Mouse (Mus musculus) gastrocnemius, adult 2 months (tissue): ENCODE measurements around the gene Tmtc4. TPM values are rescaled to one million over a fixed set of nuclear protein-coding genes. Genes with fewer than 3 reads are reported as not detected.

ENCODE experiments used
- DNase-seq: peaks from one replicate; pipeline ENCODE4 v3.0.0; 2022
- H3K27ac ChIP-seq: fragments of 200-600 bp; 2 replicates; pipeline ENCODE4 v1.8.1; 2022; ENCODE audit warnings: mild to moderate bottlenecking
- H3K4me3 ChIP-seq: fragments of 200-600 bp; 2 replicates; pipeline ENCODE4 v1.8.1; 2022; ENCODE audit warnings: mild to moderate bottlenecking, moderate library complexity
- CTCF ChIP-seq: fragments of 200-600 bp; IDR thresholded peaks from 2 replicates; pipeline ENCODE4 v1.8.1; 2022; ENCODE audit warnings: antibody characterized with exemption, mild to moderate bottlenecking, moderate library complexity
- intact Hi-C: fragments of 180-260 bp; cut with DNase I; formaldehyde crosslinking; loops from one replicate; pipeline ENCODE4 v1.15.1; 2025
- total RNA-seq, 2 experiments: library from RNA; stranded (reverse); gene quantifications; 2 replicates each; pipeline ENCODE4 v1.2.3; 2021

Tmtc4 gene
- total RNA-seq, 2 experiments from 2014 or later: 1.5 to 5.7 TPM

- TF ChIP-seq CTCF: no peak
- DNase-seq: no peak
- Histone ChIP-seq H3K27ac (no peak overlapping the region), H3K4me3 (no peak overlapping the region)
- intact Hi-C loops: loop anchor here (2.0 kb wide), 1 partner anchor 288 kb away; no protein-coding TSS in a partner anchor
Measured at GRCm38 (mm10) chr14:122952556-122952955, 31.3 kb downstream of the Tmtc4 start.

GRCm38 (mm10) chr14:122951676-122952445 lies 32.0 kb downstream of the Tmtc4 start:
- TF ChIP-seq CTCF: no peak
- no peak for DNase-seq
- H3K4me3 ChIP-seq: no peak overlapping the region
- no peak overlapping the region for H3K27ac ChIP-seq
- intact Hi-C loops: loop anchor here (2.0 kb wide), 1 partner anchor 289 kb away; no protein-coding TSS in a partner anchor

- no peak for DNase-seq
- TF ChIP-seq CTCF: peak; percentile 29; the same call in 1 of the 2 replicates
- intact Hi-C loops: no loop called here
Measured at GRCm38 (mm10) chr14:122950915-122951314, 32.9 kb downstream of the Tmtc4 start.

GRCm38 (mm10) chr14:122943475-122943853 lies 40.4 kb downstream of the Tmtc4 start:
- no peak for DNase-seq
- no peak for TF ChIP-seq CTCF
- intact Hi-C loops: no loop called here
- no peak overlapping the region for H3K27ac ChIP-seq
- H3K4me3 ChIP-seq: no peak overlapping the region

More at GRCm38 (mm10) chr14:122950915-122951314, 32.9 kb downstream of the Tmtc4 start:
- Histone ChIP-seq H3K27ac (no peak overlapping the region), H3K4me3 (no peak overlapping the region)

GRCm38 (mm10) chr14:122942757-122943474 lies 40.9 kb downstream of the Tmtc4 start:
- H3K27ac ChIP-seq: no peak overlapping the region
- no peak overlapping the region for H3K4me3 ChIP-seq
- TF ChIP-seq CTCF: no peak
- DNase-seq: no peak
- intact Hi-C loops: no loop called here

- no peak for TF ChIP-seq CTCF
- DNase-seq: no peak
- Histone ChIP-seq H3K4me3 (no peak overlapping the region), H3K27ac (no peak overlapping the region)
- intact Hi-C loops: no loop called here
Measured at GRCm38 (mm10) chr14:122936460-122936859, 47.4 kb downstream of the Tmtc4 start.

GRCm38 (mm10) chr14:122920011-122920410 lies 63.8 kb downstream of the Tmtc4 start:
- DNase-seq: no peak
- intact Hi-C loops: no loop called here
- Histone ChIP-seq H3K4me3 (no peak overlapping the region), H3K27ac (no peak overlapping the region)
- no peak for TF ChIP-seq CTCF

- Histone ChIP-seq H3K4me3 (no peak overlapping the region), H3K27ac (no peak overlapping the region)
- intact Hi-C loops: no loop called here
- DNase-seq: no peak
- TF ChIP-seq CTCF: no peak
Measured at GRCm38 (mm10) chr14:122917676-122918075, 66.2 kb downstream of the Tmtc4 start.

GRCm38 (mm10) chr14:122913657-122914056 lies 70.2 kb downstream of the Tmtc4 start, which contains the start of gene Ggact:
Gene Ggact, minus strand, starts transcription at chr14:122913757.
- peak within 1 kb of the TSS; percentile 91 for H3K27ac ChIP-seq
- intact Hi-C loops: no loop called here
- no peak for DNase-seq
- no peak for TF ChIP-seq CTCF
- H3K4me3 ChIP-seq: peak within 1 kb of the TSS; percentile 91

GRCm38 (mm10) chr14:122912812-122913498 lies 70.9 kb downstream of the Tmtc4 start:
- Histone ChIP-seq H3K4me3 (peak overlapping the region; percentile 91), H3K27ac (peak overlapping the region; percentile 91)
- peak; percentile 21; the same call in 1 of the 2 replicates for TF ChIP-seq CTCF
- peak; percentile 86 for DNase-seq
- intact Hi-C loops: no loop called here

- DNase-seq: no peak
- intact Hi-C loops: no loop called here
- Histone ChIP-seq H3K27ac (peak overlapping the region; percentile 91), H3K4me3 (peak overlapping the region; percentile 91)
- TF ChIP-seq CTCF: no peak
Measured at GRCm38 (mm10) chr14:122912137-122912536, 71.7 kb downstream of the Tmtc4 start.

GRCm38 (mm10) chr14:122911265-122911664 lies 72.6 kb downstream of the Tmtc4 start:
- DNase-seq: no peak

More at GRCm38 (mm10) chr14:122911265-122911664, 72.6 kb downstream of the Tmtc4 start:
- Histone ChIP-seq H3K4me3 (no peak overlapping the region), H3K27ac (no peak overlapping the region)
- intact Hi-C loops: no loop called here
- no peak for TF ChIP-seq CTCF
